Mouse (Mus musculus): ENCODE data around the gene Gm34302.
"Not testable (repeated sequence)": the region's sequence is repeated elsewhere in the genome, so short reads cannot be mapped to it uniquely, and the experiment has no call there.

GRCm38 (mm10) chr3:63516279-63516678, 32.6 kb upstream of the Gm34302 start:
- TF ChIP-seq POLR2A (IDR thresholded peaks at IDR 0.05; ENCODE audit: borderline replicate concordance, insufficient read depth, low read length); CTCF (IDR thresholded peaks at IDR 0.05; ENCODE audit: borderline replicate concordance, insufficient read depth, low read depth, low read length): not testable (repeated sequence)
